Mouse (Mus musculus) embryonic facial prominence, embryonic 15.5 days (tissue): ENCODE results near the gene Inf2. TPM values are rescaled to one million over a fixed set of nuclear protein-coding genes. Genes with fewer than 3 reads are reported as not detected.

ENCODE experiments used
- ATAC-seq: fragments of 200-750 bp; cut with Nextera tagmentation; 2 replicates; pipeline ENCODE4 v1.8.0; 2017; ENCODE audit warnings: low read depth, moderate TSS enrichment; ENCODE audit not compliant: insufficient number of reproducible peaks, low FRiP score, low TSS enrichment
- H3K27ac ChIP-seq: fragments of 300-500 bp; sonication (generic); replicated peaks from 2 replicates; pipeline ENCODE4 v1.5.1; 2015; ENCODE audit warnings: mild to moderate bottlenecking, inconsistent platforms
- H3K27me3 ChIP-seq: fragments of 300-500 bp; sonication (generic); 2 replicates; pipeline ENCODE4 v1.6.1; 2015; ENCODE audit warnings: inconsistent platforms
- H3K36me3 ChIP-seq: fragments of 300-500 bp; sonication (generic); 2 replicates; pipeline ENCODE4 v1.6.1; 2015; ENCODE audit warnings: mild to moderate bottlenecking, inconsistent platforms
- H3K4me1 ChIP-seq: fragments of 300-500 bp; sonication (generic); 2 replicates; pipeline ENCODE4 v1.6.1; 2015; ENCODE audit warnings: inconsistent platforms
- H3K4me2 ChIP-seq: fragments of 300-500 bp; sonication (generic); replicated peaks from 2 replicates; pipeline ENCODE4 v1.6.1; 2015; ENCODE audit warnings: mild to moderate bottlenecking, inconsistent platforms
- H3K4me3 ChIP-seq: fragments of 300-500 bp; sonication (generic); replicated peaks from 2 replicates; pipeline ENCODE4 v1.5.1; 2015; ENCODE audit warnings: mild to moderate bottlenecking, inconsistent platforms
- H3K9ac ChIP-seq: fragments of 300-500 bp; sonication (generic); 2 replicates; pipeline ENCODE4 v1.6.1; 2015; ENCODE audit warnings: inconsistent platforms
- H3K9me3 ChIP-seq: fragments of 300-500 bp; sonication (generic); replicated peaks from 2 replicates; pipeline ENCODE4 v1.6.1; 2016; ENCODE audit warnings: inconsistent platforms
- WGBS: fragments of 180-500 bp; shearing (Covaris S2); methylation state at CpG from one replicate; pipeline ENCODE4 v1.1.7; 2015; 5-methylcytosine and 5-hydroxymethylcytosine counted together
- polyA plus RNA-seq: library from polyadenylated mRNA; unstranded; fragments of >200 nt; fragmentation: Nextera tagmentation; extraction: Ambion mirVana; gene quantifications from 2 replicates; pipeline ENCODE4 v1.2.1, GENCODE M21; 2015

Inf2 gene
- polyA plus RNA-seq, 1 experiment from 2014 or later: 5.8 TPM

DNA sequence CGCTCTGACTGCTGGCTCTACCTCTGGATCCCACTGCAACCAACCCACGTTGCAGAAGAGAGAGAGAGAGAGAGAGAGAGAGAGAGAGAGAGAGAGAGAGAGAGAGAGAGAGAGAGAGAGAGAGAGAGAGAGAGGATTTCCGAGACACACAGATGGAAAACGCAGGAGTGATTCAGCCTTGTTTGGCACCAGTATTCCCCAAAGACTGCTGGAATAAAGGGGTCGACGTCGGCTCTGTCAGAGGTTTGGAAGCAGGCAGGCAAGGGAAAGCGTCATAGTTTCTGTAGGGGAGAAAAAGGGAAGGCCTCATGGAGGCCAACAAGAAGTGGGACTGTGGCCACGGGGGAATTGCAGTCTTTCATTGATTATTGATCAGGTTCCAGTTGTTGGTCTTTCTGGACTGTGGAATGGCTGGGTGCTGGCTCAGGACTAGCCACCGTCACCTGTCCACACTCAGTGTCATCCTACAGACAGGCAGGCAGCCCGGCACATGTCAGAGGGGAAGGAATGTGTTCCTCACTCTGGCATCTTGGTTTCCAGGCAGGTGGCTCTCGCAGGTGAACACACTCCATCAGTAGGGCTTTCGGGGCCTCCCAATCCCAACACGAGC, 8.4 kb downstream of the Inf2 start:
- H3K27ac ChIP-seq: no peak overlapping the region; the same call in 1 of the 2 replicates

GRCm38 (mm10) chr12:112597618-112598017, 9.0 kb downstream of the Inf2 start:
- WGBS: 84% methylated on average over 8 of the region's 8 CpGs
- H3K4me1 ChIP-seq: peaks cover 52% of the 10 kb centered on the region
- no peak for ATAC-seq

More for the DNA sequence above, 8.4 kb downstream of the Inf2 start:
- 62% methylated on average over 14 of the region's 14 CpGs for WGBS
- Histone ChIP-seq H3K4me1 (peaks cover 57% of the 10 kb centered on the region), H3K9me3 (no peaks in the 10 kb centered on the region), H3K4me2 (no peak overlapping the region), H3K4me3 (no peak overlapping the region), H3K9ac (no peak overlapping the region), H3K36me3 (peaks cover 10% of the 10 kb centered on the region; the same call in 1 of the 2 replicates), H3K27me3 (no peaks in the 10 kb centered on the region)
- ATAC-seq: no peak

DNA sequence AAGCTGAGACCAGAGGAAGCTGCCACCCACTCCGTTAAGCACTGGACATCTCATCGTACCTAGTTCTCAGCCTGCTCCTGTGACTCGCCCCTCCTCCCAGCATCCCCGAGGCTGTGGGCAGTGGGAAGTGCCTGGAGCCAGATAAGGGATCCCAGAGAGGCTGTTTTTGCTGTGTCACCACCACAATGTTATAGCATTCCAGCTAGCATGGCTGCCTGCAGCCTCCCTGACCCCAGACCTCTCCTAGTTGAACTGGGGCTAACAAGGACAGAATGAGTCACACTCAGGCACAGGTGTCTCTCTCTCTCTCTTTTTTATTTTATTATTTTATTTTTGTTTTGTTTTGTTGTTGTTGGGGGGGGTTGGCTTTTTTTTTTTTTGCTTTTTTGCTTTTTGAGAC, 10.6 kb downstream of the Inf2 start:
- Histone ChIP-seq H3K9ac (no peak overlapping the region), H3K4me3 (no peak overlapping the region), H3K27me3 (no peaks in the 10 kb centered on the region), H3K9me3 (no peaks in the 10 kb centered on the region), H3K4me2 (no peak overlapping the region), H3K4me1 (peaks cover 36% of the 10 kb centered on the region), H3K36me3 (peaks cover 23% of the 10 kb centered on the region), H3K27ac (no peak overlapping the region)
- no peak for ATAC-seq
- WGBS: 44% methylated on average over 4 of the region's 4 CpGs

More at GRCm38 (mm10) chr12:112597618-112598017, 9.0 kb downstream of the Inf2 start:
- Histone ChIP-seq H3K27ac (no peak overlapping the region), H3K4me3 (no peak overlapping the region), H3K9me3 (no peaks in the 10 kb centered on the region), H3K36me3 (peaks cover 13% of the 10 kb centered on the region; the same call in 1 of the 2 replicates), H3K4me2 (no peak overlapping the region), H3K27me3 (no peaks in the 10 kb centered on the region), H3K9ac (no peak overlapping the region)

GRCm38 (mm10) chr12:112599942-112600611, 11.5 kb downstream of the Inf2 start:
- no peak overlapping the region for H3K27ac ChIP-seq
- H3K4me2 ChIP-seq: no peak overlapping the region
- 87% methylated on average over 30 of the region's 30 CpGs for WGBS
- H3K9me3 ChIP-seq: no peaks in the 10 kb centered on the region
- peaks cover 29% of the 10 kb centered on the region for H3K4me1 ChIP-seq
- peaks cover 23% of the 10 kb centered on the region for H3K36me3 ChIP-seq
- no peak overlapping the region for H3K9ac ChIP-seq
- H3K4me3 ChIP-seq: no peak overlapping the region
- no peaks in the 10 kb centered on the region for H3K27me3 ChIP-seq
- no peak for ATAC-seq

DNA sequence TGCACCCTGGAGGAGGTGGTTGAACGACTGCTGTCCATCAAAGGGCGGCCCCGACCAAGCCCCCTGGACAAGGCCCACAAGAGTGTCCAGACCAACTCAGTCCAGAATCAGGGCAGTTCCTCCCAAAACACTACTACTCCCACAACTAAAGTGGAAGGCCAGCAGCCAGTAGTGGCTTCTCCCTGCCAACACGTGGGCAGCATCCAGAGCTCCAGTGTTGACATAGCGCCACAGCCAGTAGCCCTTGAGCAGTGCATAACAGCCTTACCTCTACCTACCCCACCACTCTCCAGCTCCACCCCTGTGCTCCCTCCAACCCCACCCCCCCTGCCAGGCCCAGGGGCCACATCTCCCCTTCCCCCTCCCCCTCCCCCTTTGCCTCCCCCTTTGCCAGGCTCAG, 15.4 kb downstream of the Inf2 start:
- WGBS: 86% methylated on average over 5 of the region's 5 CpGs
- no peaks in the 10 kb centered on the region for H3K27me3 ChIP-seq

GRCm38 (mm10) chr12:112604709-112605649, 16.4 kb downstream of the Inf2 start:
- ATAC-seq: peak; percentile 51
- peaks cover 39% of the 10 kb centered on the region for H3K36me3 ChIP-seq
- no peak overlapping the region for H3K4me2 ChIP-seq
- no peak overlapping the region for H3K9ac ChIP-seq
- peaks cover 8% of the 10 kb centered on the region for H3K4me1 ChIP-seq
- H3K27ac ChIP-seq: no peak overlapping the region
- H3K9me3 ChIP-seq: no peaks in the 10 kb centered on the region
- 66% methylated on average over 20 of the region's 20 CpGs for WGBS
- H3K4me3 ChIP-seq: no peak overlapping the region
- no peaks in the 10 kb centered on the region for H3K27me3 ChIP-seq

More for the DNA sequence above, 15.4 kb downstream of the Inf2 start:
- no peak overlapping the region for H3K4me2 ChIP-seq
- H3K36me3 ChIP-seq: peaks cover 30% of the 10 kb centered on the region
- no peak for ATAC-seq
- H3K4me1 ChIP-seq: peaks cover 8% of the 10 kb centered on the region
- H3K9me3 ChIP-seq: no peaks in the 10 kb centered on the region
- no peak overlapping the region for H3K9ac ChIP-seq
- H3K4me3 ChIP-seq: no peak overlapping the region
- H3K27ac ChIP-seq: no peak overlapping the region

DNA sequence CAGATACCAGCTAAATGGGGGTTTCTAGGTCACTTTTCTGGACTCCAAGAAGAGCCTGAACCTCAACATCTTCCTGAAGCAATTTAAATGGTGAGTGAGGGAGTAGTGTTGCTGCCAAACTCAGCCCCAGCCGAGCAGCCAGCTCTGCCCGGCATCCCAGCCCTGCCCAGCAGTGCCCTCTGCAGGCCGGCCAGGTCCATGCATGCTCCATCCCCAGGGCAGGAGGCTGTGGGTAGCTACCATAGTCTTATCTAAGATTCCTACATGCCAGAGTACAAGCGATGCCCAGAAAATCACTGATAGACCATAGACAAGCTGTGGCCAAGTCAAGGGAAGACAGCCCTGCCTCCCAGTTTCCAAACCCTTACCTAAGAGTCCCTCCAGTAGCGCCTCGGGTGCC, 17.2 kb downstream of the Inf2 start:
- H3K4me3 ChIP-seq: no peak overlapping the region
- H3K9ac ChIP-seq: no peak overlapping the region
- no peak overlapping the region for H3K27ac ChIP-seq
- no peak overlapping the region for H3K4me2 ChIP-seq
- peaks cover 8% of the 10 kb centered on the region for H3K4me1 ChIP-seq
- H3K36me3 ChIP-seq: peaks cover 37% of the 10 kb centered on the region
- 45% methylated on average over 6 of the region's 6 CpGs for WGBS
- H3K9me3 ChIP-seq: no peaks in the 10 kb centered on the region
- no peak for ATAC-seq
- no peaks in the 10 kb centered on the region for H3K27me3 ChIP-seq

GRCm38 (mm10) chr12:112606998-112607397, 18.4 kb downstream of the Inf2 start:
- ATAC-seq: no peak
- Histone ChIP-seq H3K9me3 (no peaks in the 10 kb centered on the region), H3K4me1 (peaks cover 8% of the 10 kb centered on the region), H3K9ac (no peak overlapping the region), H3K27ac (no peak overlapping the region), H3K4me2 (no peak overlapping the region), H3K4me3 (no peak overlapping the region), H3K36me3 (peaks cover 34% of the 10 kb centered on the region), H3K27me3 (no peaks in the 10 kb centered on the region)
- WGBS: 63% methylated on average over 6 of the region's 6 CpGs

DNA sequence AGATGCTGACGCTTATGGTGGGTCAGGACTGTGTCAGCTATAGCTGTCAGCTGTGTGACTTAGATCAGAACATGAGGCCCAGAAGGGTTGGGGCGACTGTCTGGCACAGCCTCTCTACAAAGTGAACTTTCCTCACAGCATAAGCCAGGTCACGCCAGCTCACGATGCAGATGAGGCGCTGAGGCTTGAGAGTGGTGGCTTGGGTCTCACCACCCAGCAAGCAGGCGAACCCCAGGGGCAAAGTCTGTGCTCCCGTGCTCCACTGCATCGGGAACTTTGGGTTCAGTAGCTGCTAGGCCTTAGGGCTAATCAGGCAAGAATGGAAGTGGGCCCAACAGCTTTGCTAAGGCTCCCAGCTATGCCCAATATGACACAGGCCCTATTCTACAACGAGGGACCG, 20.4 kb downstream of the Inf2 start:
- Histone ChIP-seq H3K4me3 (no peak overlapping the region), H3K27ac (no peak overlapping the region), H3K36me3 (peaks cover 25% of the 10 kb centered on the region; the same call in 1 of the 2 replicates), H3K9me3 (no peaks in the 10 kb centered on the region), H3K27me3 (no peaks in the 10 kb centered on the region), H3K4me2 (no peak overlapping the region), H3K9ac (no peak overlapping the region), H3K4me1 (peaks cover 8% of the 10 kb centered on the region)
- no peak for ATAC-seq
- 85% methylated on average over 10 of the region's 10 CpGs for WGBS

- Histone ChIP-seq H3K36me3 (peaks cover 8% of the 10 kb centered on the region; the same call in 1 of the 2 replicates), H3K27me3 (peaks cover 21% of the 10 kb centered on the region), H3K27ac (no peak overlapping the region), H3K9me3 (no peaks in the 10 kb centered on the region), H3K4me3 (no peak overlapping the region), H3K4me1 (peaks cover 35% of the 10 kb centered on the region), H3K9ac (no peak overlapping the region), H3K4me2 (no peak overlapping the region)
- WGBS: 49% methylated on average over 9 of the region's 9 CpGs
- no peak for ATAC-seq
Observed at GRCm38 (mm10) chr12:112616668-112617067, 28.1 kb downstream of the Inf2 start.

DNA sequence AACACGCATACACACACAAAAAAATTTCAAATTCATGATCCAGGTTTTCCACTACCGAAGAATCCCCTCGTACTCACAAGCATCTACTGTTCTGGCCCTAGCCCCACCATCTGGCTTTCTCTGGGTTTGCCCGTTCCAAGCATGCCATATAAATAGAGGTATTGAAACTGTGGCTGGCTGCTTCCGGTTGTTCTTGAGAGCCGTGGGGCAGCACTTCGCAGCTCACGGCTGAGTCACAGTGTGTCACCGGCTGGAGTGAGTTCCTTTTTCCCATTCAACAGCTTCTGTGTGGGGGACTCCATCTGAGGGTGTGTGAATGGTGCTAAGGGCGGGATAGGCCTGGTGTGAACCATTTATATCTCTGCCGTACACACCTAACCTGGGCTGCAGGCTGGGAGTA, 28.6 kb downstream of the Inf2 start:
- ATAC-seq: no peak
- H3K9ac ChIP-seq: no peak overlapping the region
- peaks cover 26% of the 10 kb centered on the region for H3K27me3 ChIP-seq
- WGBS: 73% methylated on average over 11 of the region's 11 CpGs
- no peak overlapping the region for H3K4me3 ChIP-seq
- H3K36me3 ChIP-seq: peaks cover 3% of the 10 kb centered on the region; the same call in 1 of the 2 replicates
- no peaks in the 10 kb centered on the region for H3K9me3 ChIP-seq
- H3K27ac ChIP-seq: no peak overlapping the region
- peaks cover 35% of the 10 kb centered on the region for H3K4me1 ChIP-seq
- no peak overlapping the region for H3K4me2 ChIP-seq
